ENCODE assay signal across 34 mouse cellular contexts in genomic region chr11:99473433-99473832, GRCm38 (mm10). TPM values are rescaled to one million over a fixed set of nuclear protein-coding genes. Genes with fewer than 3 reads are reported as not detected.
A peak's percentile ranks its signal among the peaks of the same experiment; 100 is the strongest.
DNase-seq lines count a peak whose midpoint lies in the region; ATAC-seq and TF ChIP-seq lines count a peak whose summit lies in the region.
"Had no signal": no experiment of that assay in that cellular context is flagged by ENCODE, and none has a peak within 500 bp of the region (broad histone marks: within the 10 kb centered on the region; RNA-seq: fewer than 3 reads in every experiment).

No protein-coding gene starts in this region.

- H3K4me3 ChIP-seq in intestine, postnatal 0 days (ENCODE audit: low read depth, low read length) = no peak overlapping the region
- H3K4me3 ChIP-seq in lung, embryonic 14.5 days (ENCODE audit: low read depth, low read length) = no peak overlapping the region
- no peak overlapping the region for H3K4me3 ChIP-seq in stomach, embryonic 16.5 days (replicated peaks; ENCODE audit: low read length)
- H3K4me3 ChIP-seq: embryonic facial prominence, embryonic 10.5 days; embryonic facial prominence, embryonic 15.5 days; forebrain, embryonic 12.5 days; heart, embryonic 10.5 days; heart, embryonic 15.5 days; layer of hippocampus, adult 2 months; limb, embryonic 15.5 days; liver, embryonic 15.5 days; midbrain, embryonic 12.5 days; neural tube, embryonic 13.5 days had no signal

- TF ChIP-seq CTCF in intestine, postnatal 0 days (IDR thresholded peaks at IDR 0.05; ENCODE audit: low read depth) = no peak
- no peak for TF ChIP-seq CTCF in lung, embryonic 14.5 days (IDR thresholded peaks at IDR 0.05; ENCODE audit: low read depth)

- DNase-seq in lung, embryonic 14.5 days = peak; percentile 48
- DNase-seq in lung, postnatal 14 days = peak; percentile 20
- no peak for DNase-seq in heart, adult 11 months
- no peak for DNase-seq in left cerebral cortex, adult 18-20 months (ENCODE audit: low spot score in 2 of 2)
- no peak for DNase-seq in adrenal gland, adult 8-10 months
- DNase-seq: adrenal gland, postnatal 36 days; B cell, adult 2 months; cerebellum, adult 2 months; cerebellum, postnatal 14 days; forebrain, postnatal 0 days; kidney, adult 18-20 months; kidney, postnatal 36 days; left cerebral cortex, postnatal 4 days; thymus, adult 2 months; thymus, postnatal 36 days had no signal

- no peaks in the 10 kb centered on the region for H3K9me3 ChIP-seq in intestine, postnatal 0 days (ENCODE audit: control insufficient read depth)
- H3K9me3 ChIP-seq in lung, embryonic 14.5 days (ENCODE audit: low read depth, low read length) = no peaks in the 10 kb centered on the region
- H3K9me3 ChIP-seq in stomach, embryonic 16.5 days (replicated peaks; ENCODE audit: control insufficient read depth, low read length) = no peaks in the 10 kb centered on the region
- H3K9me3 ChIP-seq: embryonic facial prominence, embryonic 10.5 days; embryonic facial prominence, embryonic 15.5 days; forebrain, embryonic 12.5 days; heart, embryonic 10.5 days; heart, embryonic 15.5 days; limb, embryonic 15.5 days; liver, embryonic 15.5 days; midbrain, embryonic 12.5 days; neural tube, embryonic 13.5 days had no signal

- 34% methylated on average over 6 of the region's 6 CpGs for WGBS in intestine, postnatal 0 days
- 44% methylated on average over 6 of the region's 6 CpGs for WGBS in lung, embryonic 14.5 days
- WGBS in stomach, embryonic 16.5 days = 55% methylated on average over 6 of the region's 6 CpGs

- no peaks in the 10 kb centered on the region for H3K4me1 ChIP-seq in intestine, postnatal 0 days (replicated peaks; ENCODE audit: control insufficient read depth, insufficient read depth, low read length)
- H3K4me1 ChIP-seq in lung, embryonic 14.5 days (ENCODE audit: insufficient read depth) = no peaks in the 10 kb centered on the region
- H3K4me1 ChIP-seq in stomach, embryonic 16.5 days (ENCODE audit: control insufficient read depth, insufficient read depth, low read length) = peaks cover 5% of the 10 kb centered on the region; the same call in 1 of the 2 replicates
- H3K4me1 ChIP-seq: embryonic facial prominence, embryonic 10.5 days; embryonic facial prominence, embryonic 15.5 days; forebrain, embryonic 12.5 days; heart, embryonic 10.5 days; heart, embryonic 15.5 days; limb, embryonic 15.5 days; liver, embryonic 15.5 days; midbrain, embryonic 12.5 days; neural tube, embryonic 13.5 days had no signal

- H3K27ac ChIP-seq in intestine, postnatal 0 days (ENCODE audit: low read depth, low read length) = no peak overlapping the region
- H3K27ac ChIP-seq in lung, embryonic 14.5 days (ENCODE audit: low read depth) = peak overlapping the region; percentile 68
- H3K27ac ChIP-seq in stomach, embryonic 16.5 days (ENCODE audit: low read length) = no peak overlapping the region
- H3K27ac ChIP-seq: embryonic facial prominence, embryonic 10.5 days; embryonic facial prominence, embryonic 15.5 days; forebrain, embryonic 12.5 days; heart, embryonic 10.5 days; heart, embryonic 15.5 days; layer of hippocampus, adult 2 months; limb, embryonic 15.5 days; liver, embryonic 15.5 days; midbrain, embryonic 12.5 days; neural tube, embryonic 13.5 days had no signal

- no peaks in the 10 kb centered on the region for H3K27me3 ChIP-seq in intestine, postnatal 0 days (replicated peaks; ENCODE audit: control insufficient read depth, insufficient read depth, low read length)
- H3K27me3 ChIP-seq in lung, embryonic 14.5 days (ENCODE audit: insufficient read depth, low read length) = no peaks in the 10 kb centered on the region
- no peaks in the 10 kb centered on the region for H3K27me3 ChIP-seq in stomach, embryonic 16.5 days (ENCODE audit: control insufficient read depth, insufficient read depth, low read length)
- H3K27me3 ChIP-seq: embryonic facial prominence, embryonic 15.5 days; forebrain, embryonic 12.5 days; heart, embryonic 15.5 days; limb, embryonic 15.5 days; liver, embryonic 15.5 days; midbrain, embryonic 12.5 days; neural tube, embryonic 13.5 days had no signal

- H3K9ac ChIP-seq in intestine, postnatal 0 days (ENCODE audit: low read depth, low read length) = no peak overlapping the region
- H3K9ac ChIP-seq in lung, embryonic 14.5 days = no peak overlapping the region
- no peak overlapping the region for H3K9ac ChIP-seq in stomach, embryonic 16.5 days (ENCODE audit: low read length)
- H3K9ac ChIP-seq: embryonic facial prominence, embryonic 15.5 days; forebrain, embryonic 12.5 days; forebrain, postnatal 0 days; heart, embryonic 15.5 days; limb, embryonic 15.5 days; liver, embryonic 15.5 days; midbrain, embryonic 12.5 days; neural tube, embryonic 13.5 days had no signal

- H3K4me2 ChIP-seq in intestine, postnatal 0 days (replicated peaks; ENCODE audit: low read depth) = no peak overlapping the region
- no peak overlapping the region for H3K4me2 ChIP-seq in lung, embryonic 14.5 days
- no peak overlapping the region for H3K4me2 ChIP-seq in stomach, embryonic 16.5 days (ENCODE audit: low read depth, low read length)
- H3K4me2 ChIP-seq: embryonic facial prominence, embryonic 15.5 days; forebrain, embryonic 12.5 days; heart, embryonic 15.5 days; limb, embryonic 15.5 days; liver, embryonic 15.5 days; midbrain, embryonic 12.5 days; neural tube, embryonic 13.5 days had no signal

- no peaks in the 10 kb centered on the region for H3K36me3 ChIP-seq in intestine, postnatal 0 days (ENCODE audit: control insufficient read depth, insufficient read depth)
- no peaks in the 10 kb centered on the region for H3K36me3 ChIP-seq in lung, embryonic 14.5 days (ENCODE audit: insufficient read depth)
- no peaks in the 10 kb centered on the region for H3K36me3 ChIP-seq in stomach, embryonic 16.5 days (ENCODE audit: control insufficient read depth, insufficient read depth, low read length)
- H3K36me3 ChIP-seq: embryonic facial prominence, embryonic 10.5 days; embryonic facial prominence, embryonic 15.5 days; forebrain, embryonic 12.5 days; heart, embryonic 10.5 days; heart, embryonic 15.5 days; limb, embryonic 15.5 days; liver, embryonic 15.5 days; midbrain, embryonic 12.5 days; neural tube, embryonic 13.5 days had no signal

- ATAC-seq in intestine, postnatal 0 days = peak; percentile 56; the same call in 1 of the 2 replicates
- ATAC-seq in lung, embryonic 14.5 days (ENCODE audit: insufficient read depth) = no peak
- ATAC-seq in stomach, embryonic 16.5 days (ENCODE audit: insufficient read depth, low FRiP score) = peak; percentile 50; the same call in 1 of the 2 replicates
- ATAC-seq: forebrain, postnatal 0 days had no signal

RNA-seq across cellular contexts. Expression of gene Krt23, which starts 19.5 kb away (rescaled TPM):
- polyA plus RNA-seq in intestine, postnatal 0 days (2015; fragmentation: Nextera tagmentation; extraction: Ambion mirVana) = 8.0 and 9.9 TPM in 2 replicates
- 4.0 and 4.4 TPM in 2 replicates for polyA plus RNA-seq in lung, embryonic 14.5 days (2014; fragmentation: Nextera tagmentation; extraction: Ambion mirVana)
- polyA plus RNA-seq in stomach, embryonic 16.5 days (2015; fragmentation: Nextera tagmentation; extraction: Ambion mirVana) = 92.1 and 140 TPM in 2 replicates
- total RNA-seq in left cerebral cortex, adult 18-20 months (2021) = not detected
- total RNA-seq in adrenal gland, adult 8-10 months (2022) = under 1 TPM in 1 of 4 experiments, not detected in 3; 0.20 TPM
- total RNA-seq: adrenal gland, adult 18-20 months; forebrain, postnatal 0 days; gastrocnemius, adult 8-10 months; heart, postnatal 25 days; layer of hippocampus, adult 2 months; layer of hippocampus, postnatal 14 days; left cerebral cortex, postnatal 4 days; megakaryocyte progenitor cell, adult 5-6 weeks had no signal
- polyA plus RNA-seq: hindbrain, embryonic 11.5 days; midbrain, embryonic 12.5 days; neural tube, embryonic 13.5 days had no signal

RNA-seq across cellular contexts. Expression of gene Krt20, which starts 35.5 kb away (rescaled TPM):
- polyA plus RNA-seq in intestine, postnatal 0 days (2015; fragmentation: Nextera tagmentation; extraction: Ambion mirVana) = 166 and 189 TPM in 2 replicates
- polyA plus RNA-seq in lung, embryonic 14.5 days (2014; fragmentation: Nextera tagmentation; extraction: Ambion mirVana) = 0.28 and 0.42 TPM in 2 replicates
- 16.6 and 23.3 TPM in 2 replicates for polyA plus RNA-seq in stomach, embryonic 16.5 days (2015; fragmentation: Nextera tagmentation; extraction: Ambion mirVana)
- total RNA-seq in left cerebral cortex, adult 18-20 months (2021) = not detected
- under 1 TPM in 1 of 4 experiments, not detected in 3; 0.13 TPM for total RNA-seq in adrenal gland, adult 8-10 months (2022)
- total RNA-seq: forebrain, postnatal 0 days; heart, postnatal 25 days; layer of hippocampus, adult 2 months; layer of hippocampus, postnatal 14 days; left cerebral cortex, postnatal 4 days; megakaryocyte progenitor cell, adult 5-6 weeks had no signal
- polyA plus RNA-seq: cerebellum, adult 2 months had no signal

RNA-seq across cellular contexts. Expression of gene Krt39, which starts 47.7 kb away (rescaled TPM):
- not detected in 2 replicates for polyA plus RNA-seq in intestine, postnatal 0 days (2015; fragmentation: Nextera tagmentation; extraction: Ambion mirVana)
- not detected in 2 replicates for polyA plus RNA-seq in lung, embryonic 14.5 days (2014; fragmentation: Nextera tagmentation; extraction: Ambion mirVana)
- 0.14 TPM in 1 of 2 replicates, not detected in the other for polyA plus RNA-seq in stomach, embryonic 16.5 days (2015; fragmentation: Nextera tagmentation; extraction: Ambion mirVana)
- total RNA-seq in left cerebral cortex, adult 18-20 months (2021) = not detected
- not detected for total RNA-seq in adrenal gland, adult 8-10 months (2022)
- total RNA-seq: adrenal gland, adult 18-20 months; adrenal gland, postnatal 36 days; forebrain, postnatal 0 days; gastrocnemius, adult 8-10 months; gastrocnemius, postnatal 4 days; heart, postnatal 25 days; layer of hippocampus, adult 2 months; layer of hippocampus, postnatal 14 days; left cerebral cortex, postnatal 4 days; megakaryocyte progenitor cell, adult 5-6 weeks had no signal
- polyA plus RNA-seq: cerebellum, adult 2 months; embryonic facial prominence, embryonic 10.5 days; forebrain, embryonic 12.5 days; forebrain, postnatal 0 days; heart, embryonic 10.5 days; heart, embryonic 15.5 days; hindbrain, embryonic 11.5 days; liver, embryonic 15.5 days; midbrain, embryonic 12.5 days; neural tube, embryonic 13.5 days had no signal

RNA-seq across cellular contexts. Expression of gene Krt12, which starts 51.4 kb away (rescaled TPM):
- polyA plus RNA-seq in intestine, postnatal 0 days (2015; fragmentation: Nextera tagmentation; extraction: Ambion mirVana) = 0.07 and 0.10 TPM in 2 replicates
- not detected in 2 replicates for polyA plus RNA-seq in lung, embryonic 14.5 days (2014; fragmentation: Nextera tagmentation; extraction: Ambion mirVana)
- polyA plus RNA-seq in stomach, embryonic 16.5 days (2015; fragmentation: Nextera tagmentation; extraction: Ambion mirVana) = 0.12 and 0.19 TPM in 2 replicates
- 10 to 100 TPM; 10.8 to 12.0 TPM for total RNA-seq in left cerebral cortex, adult 18-20 months (2021)
- total RNA-seq in adrenal gland, adult 8-10 months (2022) = not detected
- total RNA-seq: adrenal gland, adult 18-20 months; adrenal gland, postnatal 36 days; gastrocnemius, postnatal 4 days; heart, postnatal 25 days; megakaryocyte progenitor cell, adult 5-6 weeks had no signal
- polyA plus RNA-seq: cerebellum, adult 2 months; embryonic facial prominence, embryonic 10.5 days; forebrain, embryonic 12.5 days; heart, embryonic 10.5 days; heart, embryonic 15.5 days; hindbrain, embryonic 11.5 days; liver, embryonic 15.5 days; midbrain, embryonic 12.5 days had no signal

Comparison
In these comparisons a context has a peak if more than half of its experiments do, and no peak if none do; other contexts are left out.
1. DNase-seq: peak in lung, embryonic 14.5 days (single experiment) and lung, postnatal 14 days (single experiment); none in heart, adult 11 months (single experiment), left cerebral cortex, adult 18-20 months (0 of 2) and adrenal gland, adult 8-10 months (single experiment).
2. RNA of gene Krt20, which starts 35.5 kb away (polyA plus RNA-seq): 166 to 189 TPM in intestine, postnatal 0 days and 16.6 to 23.3 TPM in stomach, embryonic 16.5 days; 0.28 to 0.42 TPM in lung, embryonic 14.5 days; every median in the first group is over 10 times any median in the second.